Mouse (Mus musculus) midbrain, embryonic 12.5 days (tissue): Measurements from ENCODE around the gene Pmepa1. TPM values are rescaled to one million over a fixed set of nuclear protein-coding genes. Genes with fewer than 3 reads are reported as not detected.

Experiments
- ATAC-seq: fragments of 200-750 bp; cut with Nextera tagmentation; 2 replicates; pipeline ENCODE4 v1.8.0; 2017; ENCODE audit warnings: low read depth, moderate TSS enrichment, moderate library complexity; ENCODE audit not compliant: low FRiP score
- H3K27ac ChIP-seq: fragments of 300-500 bp; sonication (generic); replicated peaks from 2 replicates; pipeline ENCODE4 v1.5.1; 2016; ENCODE audit warnings: mild to moderate bottlenecking
- H3K27me3 ChIP-seq: fragments of 300-500 bp; sonication (generic); 2 replicates; pipeline ENCODE4 v1.6.1; 2016; ENCODE audit warnings: mild to moderate bottlenecking
- H3K36me3 ChIP-seq: fragments of 300-500 bp; sonication (generic); 2 replicates; pipeline ENCODE4 v1.6.1; 2016
- H3K4me1 ChIP-seq: fragments of 300-500 bp; sonication (generic); 2 replicates; pipeline ENCODE4 v1.6.1; 2016
- H3K4me2 ChIP-seq: fragments of 300-500 bp; sonication (generic); replicated peaks from 2 replicates; pipeline ENCODE4 v1.6.1; 2016; ENCODE audit warnings: mild to moderate bottlenecking, moderate library complexity
- H3K4me3 ChIP-seq: fragments of 300-500 bp; sonication (generic); 2 replicates; pipeline ENCODE4 v1.5.1; 2016; ENCODE audit warnings: mild to moderate bottlenecking
- H3K9ac ChIP-seq: fragments of 300-500 bp; sonication (generic); replicated peaks from 2 replicates; pipeline ENCODE4 v1.6.1; 2016; ENCODE audit warnings: mild to moderate bottlenecking, moderate library complexity
- H3K9me3 ChIP-seq: fragments of 300-500 bp; sonication (generic); 2 replicates; pipeline ENCODE4 v1.6.1; 2016; ENCODE audit warnings: mild to moderate bottlenecking
- WGBS: fragments of 180-500 bp; shearing (Covaris S2); methylation state at CpG from one replicate; pipeline ENCODE4 v1.1.7; 2016; 5-methylcytosine and 5-hydroxymethylcytosine counted together
- polyA plus RNA-seq: library from polyadenylated mRNA; unstranded; fragments of >200 nt; fragmentation: Nextera tagmentation; extraction: Ambion mirVana; gene quantifications from 2 replicates; pipeline ENCODE4 v1.2.1, GENCODE M21; 2016

The Pmepa1 gene
- polyA plus RNA-seq, 1 experiment from 2014 or later, result 4.6 TPM

DNA sequence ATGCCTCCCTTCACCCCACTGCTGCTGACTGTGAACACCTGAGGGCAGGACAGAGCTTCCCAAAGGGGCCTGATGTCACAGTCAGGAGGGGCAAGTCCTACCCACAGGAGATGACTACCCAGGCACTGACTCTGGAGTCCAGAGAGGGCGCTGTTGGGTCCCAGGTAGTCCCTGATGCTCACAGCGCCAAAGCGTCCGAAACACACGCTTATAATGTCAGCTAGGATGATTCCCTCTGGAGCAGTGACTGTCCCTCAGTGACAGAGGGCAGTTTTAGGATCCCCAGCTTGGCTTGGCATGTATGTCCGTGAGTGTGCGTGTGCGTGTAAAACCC lies 43.6 kb downstream of the Pmepa1 start:
- Histone ChIP-seq H3K4me1 (peaks cover 42% of the 10 kb centered on the region), H3K9me3 (no peaks in the 10 kb centered on the region), H3K4me3 (no peak overlapping the region), H3K9ac (no peak overlapping the region), H3K36me3 (peaks cover 36% of the 10 kb centered on the region), H3K4me2 (no peak overlapping the region), H3K27me3 (0 out of 2 replicates have a peak, but pooled peaks cover 6% of the 10 kb centered on the region), H3K27ac (no peak overlapping the region)
- WGBS, result 74% methylated on average over 8 of the region's 8 CpGs
- ATAC-seq, result no peak

DNA sequence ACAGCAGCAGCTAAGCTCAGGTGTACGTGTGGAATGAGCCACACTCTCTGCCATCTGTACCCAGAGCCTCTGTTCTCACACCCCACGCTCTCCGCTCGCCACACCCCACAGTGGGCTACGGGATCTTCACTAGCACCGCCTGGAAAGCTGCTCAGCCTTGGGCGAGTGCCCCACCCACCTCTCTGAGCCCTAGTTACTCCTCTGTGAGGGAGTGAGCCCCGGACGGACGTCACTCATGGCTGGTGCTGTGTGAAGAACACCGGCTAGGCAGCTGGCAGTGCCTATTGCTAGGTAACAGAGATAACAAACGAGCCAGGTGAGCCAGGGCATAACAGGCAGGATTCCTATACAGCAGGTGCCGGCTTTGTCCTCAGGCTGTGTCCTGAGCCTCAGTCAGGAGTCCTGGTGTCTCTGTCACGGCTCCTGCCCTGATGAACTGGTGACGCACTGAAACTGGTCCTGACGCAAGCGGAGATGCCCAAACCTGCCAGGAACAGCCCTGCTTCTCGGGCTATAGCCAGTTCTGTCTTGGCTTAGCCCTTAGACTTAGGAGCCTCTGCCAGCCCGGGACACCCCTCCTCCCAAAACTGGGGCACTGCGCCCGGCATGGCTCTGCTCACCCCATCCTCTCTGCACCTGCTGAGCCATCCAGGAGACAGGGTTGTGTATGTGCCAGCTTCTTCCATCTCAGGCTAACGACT lies 44.1 kb downstream of the Pmepa1 start:
- Histone ChIP-seq H3K4me1 (peaks cover 37% of the 10 kb centered on the region), H3K4me3 (no peak overlapping the region), H3K27me3 (0 out of 2 replicates have a peak, but pooled peaks cover 6% of the 10 kb centered on the region), H3K9me3 (no peaks in the 10 kb centered on the region), H3K36me3 (peaks cover 40% of the 10 kb centered on the region), H3K4me2 (no peak overlapping the region), H3K9ac (no peak overlapping the region), H3K27ac (no peak overlapping the region)
- no peak for ATAC-seq
- 84% methylated on average over 22 of the region's 22 CpGs for WGBS

DNA sequence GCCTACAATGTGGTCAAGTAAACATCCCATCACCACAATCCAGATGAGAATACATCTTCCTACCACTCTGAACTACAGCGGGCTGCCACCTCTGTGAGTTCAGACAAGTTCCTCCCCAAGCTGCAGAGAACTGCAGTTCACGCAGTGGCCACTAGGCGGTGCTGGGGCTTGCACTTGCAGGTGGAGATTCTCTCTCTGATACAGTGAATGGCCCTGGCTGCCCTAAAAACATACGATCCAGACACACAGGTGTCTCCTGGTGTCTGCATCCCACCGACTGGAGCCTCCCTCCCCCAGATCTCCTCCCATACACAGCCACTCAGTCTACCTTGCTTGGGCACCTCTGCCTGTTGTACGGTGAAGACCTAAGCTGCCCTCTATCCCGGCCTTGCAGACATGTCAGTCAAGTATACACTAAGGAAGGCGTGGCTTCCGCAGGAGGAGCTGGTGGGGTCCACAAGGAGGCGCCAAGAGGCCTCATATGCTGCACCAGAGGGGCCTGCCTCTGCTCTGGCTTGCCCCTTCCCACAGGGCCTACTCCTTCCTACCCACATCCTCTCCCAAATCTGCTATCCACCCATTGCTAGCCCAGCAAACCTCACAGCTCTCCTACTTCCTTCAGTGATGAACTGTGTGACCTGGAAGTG lies 46.6 kb downstream of the Pmepa1 start:
- 5% methylated on average over 10 of the region's 10 CpGs for WGBS
- no peak overlapping the region for H3K9ac ChIP-seq
- ATAC-seq, result peak; percentile 86

DNA sequence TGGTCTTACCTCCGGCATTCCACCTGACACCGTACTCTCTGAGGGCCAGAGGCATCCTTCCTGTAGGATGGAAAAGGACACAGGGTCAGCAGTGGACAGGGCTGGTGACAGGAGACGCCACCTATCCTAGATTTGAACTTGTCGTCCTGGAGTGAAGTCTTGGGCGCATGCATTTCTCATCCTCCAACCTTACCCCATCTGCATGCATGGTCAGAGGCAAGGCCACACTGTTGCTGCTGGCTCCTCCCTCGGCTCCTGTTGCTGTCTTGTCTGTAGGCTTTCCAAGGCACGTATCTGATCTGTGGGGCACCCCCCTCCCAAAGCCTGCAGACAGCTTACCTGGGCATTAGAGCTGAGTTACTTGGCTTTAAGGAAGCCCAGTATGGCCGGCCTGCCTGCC lies 47.8 kb downstream of the Pmepa1 start:
- H3K36me3 ChIP-seq, result peaks cover 40% of the 10 kb centered on the region
- H3K27me3 ChIP-seq, result 0 out of 2 replicates have a peak, but pooled peaks cover 6% of the 10 kb centered on the region
- H3K4me2 ChIP-seq, result no peak overlapping the region
- peaks cover 2% of the 10 kb centered on the region; the same call in 1 of the 2 replicates for H3K4me1 ChIP-seq
- no peak overlapping the region for H3K4me3 ChIP-seq
- H3K9ac ChIP-seq, result no peak overlapping the region
- no peaks in the 10 kb centered on the region for H3K9me3 ChIP-seq
- H3K27ac ChIP-seq, result no peak overlapping the region
- WGBS, result 91% methylated on average over 8 of the region's 8 CpGs
- ATAC-seq, result no peak

More for the DNA sequence above, 46.6 kb downstream of the Pmepa1 start:
- H3K27ac ChIP-seq, result 0 out of 2 replicates have a peak overlapping the region, but pooled peaks have one; percentile 16
- peaks cover 12% of the 10 kb centered on the region for H3K4me1 ChIP-seq
- H3K36me3 ChIP-seq, result peaks cover 40% of the 10 kb centered on the region
- peak overlapping the region; percentile 30; the same call in 1 of the 2 replicates for H3K4me2 ChIP-seq
- no peak overlapping the region for H3K4me3 ChIP-seq
- H3K9me3 ChIP-seq, result no peaks in the 10 kb centered on the region
- 0 out of 2 replicates have a peak, but pooled peaks cover 6% of the 10 kb centered on the region for H3K27me3 ChIP-seq

DNA sequence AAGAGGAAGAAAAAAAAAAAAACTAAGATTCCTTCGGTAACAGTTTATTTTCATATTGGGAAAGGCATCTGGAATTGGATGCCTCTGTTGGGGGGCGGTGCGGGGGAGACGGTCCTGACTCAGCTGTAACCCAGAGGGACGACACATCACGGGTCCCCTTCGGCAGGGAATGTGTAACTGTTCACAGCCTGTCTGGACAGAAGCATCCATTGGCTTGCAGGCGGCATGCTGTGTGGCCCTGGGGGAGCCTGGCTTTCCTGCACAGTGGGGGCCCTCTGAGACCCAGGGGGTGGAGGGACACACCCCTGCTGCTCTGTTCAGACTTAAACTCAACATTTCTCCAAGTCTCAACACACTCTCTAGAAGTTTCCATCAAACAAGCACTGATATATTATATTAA lies 49.5 kb downstream of the Pmepa1 start:
- 86% methylated on average over 8 of the region's 8 CpGs for WGBS
- peaks cover 28% of the 10 kb centered on the region for H3K36me3 ChIP-seq
- H3K27me3 ChIP-seq, result 0 out of 2 replicates have a peak, but pooled peaks cover 2% of the 10 kb centered on the region

DNA sequence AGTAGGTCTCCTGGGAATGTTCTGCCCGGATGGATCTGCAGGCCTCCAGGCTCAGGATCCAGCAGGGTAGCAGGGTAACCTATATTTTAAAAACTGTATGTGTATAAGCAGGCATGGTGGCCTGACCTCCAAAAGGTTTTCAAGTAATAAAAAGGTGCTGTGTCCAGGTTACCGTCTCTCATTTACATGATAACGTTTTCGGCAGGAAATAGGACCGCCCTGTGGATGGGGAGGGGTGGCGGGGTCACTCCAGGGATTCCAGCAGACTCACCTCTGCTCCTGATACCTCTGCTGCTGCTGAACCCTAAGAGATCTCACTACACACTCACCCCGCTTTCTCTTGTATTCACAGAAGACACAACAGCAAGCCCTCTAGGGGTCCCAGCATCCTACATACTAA lies 50.4 kb downstream of the Pmepa1 start:
- H3K36me3 ChIP-seq, result peaks cover 19% of the 10 kb centered on the region
- H3K4me3 ChIP-seq, result no peak overlapping the region
- no peaks in the 10 kb centered on the region; the same call in 1 of the 2 replicates for H3K4me1 ChIP-seq
- H3K9me3 ChIP-seq, result no peaks in the 10 kb centered on the region
- H3K27ac ChIP-seq, result no peak overlapping the region
- ATAC-seq, result no peak
- no peak overlapping the region for H3K4me2 ChIP-seq
- WGBS, result 81% methylated on average over 7 of the region's 7 CpGs
- no peaks in the 10 kb centered on the region for H3K27me3 ChIP-seq
- no peak overlapping the region for H3K9ac ChIP-seq

More for the DNA sequence above, 49.5 kb downstream of the Pmepa1 start:
- Histone ChIP-seq H3K9me3 (no peaks in the 10 kb centered on the region), H3K4me1 (no peaks in the 10 kb centered on the region; the same call in 1 of the 2 replicates), H3K9ac (no peak overlapping the region), H3K27ac (no peak overlapping the region), H3K4me2 (no peak overlapping the region), H3K4me3 (no peak overlapping the region)
- ATAC-seq, result no peak

DNA sequence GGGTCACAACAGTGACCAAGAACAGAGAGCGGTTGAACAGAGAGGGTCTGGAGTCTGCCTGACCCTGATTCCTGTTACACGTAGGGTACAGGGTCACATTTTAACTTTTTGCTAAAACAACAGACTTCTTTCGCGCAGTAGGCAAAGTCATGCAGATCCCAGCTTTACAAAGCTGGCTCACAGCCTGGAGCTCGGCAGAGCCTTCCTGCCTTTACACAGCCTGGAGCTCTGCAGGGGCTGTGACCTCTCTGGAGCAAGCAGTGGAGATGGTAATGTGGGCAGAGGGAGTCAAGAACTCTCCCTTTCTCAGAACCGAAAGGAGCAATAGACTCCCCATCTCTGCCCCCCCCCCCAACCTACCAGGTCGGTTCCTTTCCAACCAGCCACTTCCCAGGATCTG lies 51.5 kb downstream of the Pmepa1 start:
- no peak overlapping the region for H3K27ac ChIP-seq
- H3K4me1 ChIP-seq, result no peaks in the 10 kb centered on the region
- H3K4me2 ChIP-seq, result no peak overlapping the region
- no peak for ATAC-seq
- no peaks in the 10 kb centered on the region for H3K27me3 ChIP-seq
- no peaks in the 10 kb centered on the region for H3K9me3 ChIP-seq
- H3K36me3 ChIP-seq, result peaks cover 17% of the 10 kb centered on the region
- no peak overlapping the region for H3K9ac ChIP-seq
- H3K4me3 ChIP-seq, result no peak overlapping the region
- 65% methylated on average over 7 of the region's 7 CpGs for WGBS

DNA sequence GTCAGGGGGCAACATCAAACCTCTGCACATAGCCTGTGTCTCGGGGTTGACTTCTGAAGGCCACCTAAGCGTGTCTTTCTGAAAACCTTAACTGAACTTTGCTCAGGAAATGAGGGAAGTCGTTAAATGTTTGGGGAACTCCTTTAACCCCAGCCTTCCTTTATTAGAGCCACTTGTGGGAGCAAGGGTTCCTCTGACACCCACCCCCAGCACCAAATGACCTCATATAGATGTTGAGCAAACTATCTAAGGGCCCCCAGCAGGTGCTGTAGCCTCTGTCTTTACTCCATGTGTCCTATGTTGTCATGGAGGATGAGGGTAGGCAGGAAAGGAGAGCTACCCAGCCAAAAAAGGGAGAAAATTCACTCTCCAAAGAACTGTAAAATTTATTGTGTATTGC lies 52.2 kb downstream of the Pmepa1 start:
- no peaks in the 10 kb centered on the region for H3K9me3 ChIP-seq
- ATAC-seq, result no peak
- 0 out of 2 replicates have a peak, but pooled peaks cover 4% of the 10 kb centered on the region for H3K27me3 ChIP-seq
- H3K27ac ChIP-seq, result no peak overlapping the region
- H3K4me2 ChIP-seq, result no peak overlapping the region
- H3K9ac ChIP-seq, result no peak overlapping the region
- no peak overlapping the region for H3K4me3 ChIP-seq
- WGBS, result 83% methylated on average over 3 of the region's 3 CpGs
- peaks cover 17% of the 10 kb centered on the region for H3K36me3 ChIP-seq
- H3K4me1 ChIP-seq, result no peaks in the 10 kb centered on the region

DNA sequence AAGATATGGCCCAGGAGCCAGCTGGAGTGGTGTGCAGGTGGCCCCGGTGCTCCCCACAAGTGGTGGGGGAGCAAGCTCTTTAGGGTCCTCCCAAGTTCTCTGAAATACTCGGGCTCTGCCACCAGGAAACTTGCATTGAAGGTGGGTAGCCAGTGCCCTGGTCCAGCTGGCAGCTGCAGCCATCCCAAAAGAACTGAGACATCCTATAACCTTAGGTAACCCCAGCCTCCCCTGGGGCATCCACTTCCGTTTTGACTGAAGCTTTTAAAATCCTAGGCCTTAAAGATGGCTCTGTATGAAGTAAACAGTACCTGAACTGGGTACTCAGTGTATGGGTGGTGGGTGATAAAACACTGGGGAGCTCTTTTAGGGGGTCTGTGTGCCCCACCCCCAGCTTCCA lies 52.8 kb downstream of the Pmepa1 start:
- Histone ChIP-seq H3K27me3 (0 out of 2 replicates have a peak, but pooled peaks cover 4% of the 10 kb centered on the region), H3K4me2 (no peak overlapping the region)
- no peak for ATAC-seq

DNA sequence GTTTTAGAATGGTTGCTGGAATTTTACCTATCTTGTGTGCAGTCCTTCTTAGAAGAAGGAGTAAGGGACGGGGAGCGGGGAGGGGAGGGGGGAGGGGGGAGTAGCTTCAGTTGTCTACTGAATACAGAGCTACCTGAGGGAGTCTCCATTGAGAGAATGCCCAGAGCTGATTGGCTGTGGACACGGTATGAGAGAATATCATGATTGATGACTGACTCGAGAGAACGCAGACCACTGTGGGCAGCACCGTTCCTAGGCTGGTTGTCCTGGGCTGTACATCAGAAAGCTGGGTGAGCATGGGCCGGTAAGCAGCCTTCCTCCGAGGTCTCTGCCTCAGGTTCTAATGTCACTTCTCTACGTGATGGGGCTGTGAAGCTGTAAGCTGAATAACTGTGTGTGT lies 55.6 kb downstream of the Pmepa1 start:
- no peak for ATAC-seq
- no peaks in the 10 kb centered on the region for H3K36me3 ChIP-seq
- no peaks in the 10 kb centered on the region for H3K4me1 ChIP-seq
- H3K27me3 ChIP-seq, result 0 out of 2 replicates have a peak, but pooled peaks cover 4% of the 10 kb centered on the region
- no peak overlapping the region for H3K9ac ChIP-seq
- H3K4me3 ChIP-seq, result no peak overlapping the region
- H3K9me3 ChIP-seq, result no peaks in the 10 kb centered on the region
- WGBS, result 95% methylated on average over 9 of the region's 9 CpGs
- no peak overlapping the region for H3K4me2 ChIP-seq
- no peak overlapping the region for H3K27ac ChIP-seq

More for the DNA sequence above, 52.8 kb downstream of the Pmepa1 start:
- Histone ChIP-seq H3K4me3 (no peak overlapping the region), H3K9me3 (no peaks in the 10 kb centered on the region), H3K9ac (no peak overlapping the region), H3K36me3 (peaks cover 11% of the 10 kb centered on the region), H3K27ac (no peak overlapping the region), H3K4me1 (no peaks in the 10 kb centered on the region)
- 88% methylated on average over 3 of the region's 3 CpGs for WGBS

DNA sequence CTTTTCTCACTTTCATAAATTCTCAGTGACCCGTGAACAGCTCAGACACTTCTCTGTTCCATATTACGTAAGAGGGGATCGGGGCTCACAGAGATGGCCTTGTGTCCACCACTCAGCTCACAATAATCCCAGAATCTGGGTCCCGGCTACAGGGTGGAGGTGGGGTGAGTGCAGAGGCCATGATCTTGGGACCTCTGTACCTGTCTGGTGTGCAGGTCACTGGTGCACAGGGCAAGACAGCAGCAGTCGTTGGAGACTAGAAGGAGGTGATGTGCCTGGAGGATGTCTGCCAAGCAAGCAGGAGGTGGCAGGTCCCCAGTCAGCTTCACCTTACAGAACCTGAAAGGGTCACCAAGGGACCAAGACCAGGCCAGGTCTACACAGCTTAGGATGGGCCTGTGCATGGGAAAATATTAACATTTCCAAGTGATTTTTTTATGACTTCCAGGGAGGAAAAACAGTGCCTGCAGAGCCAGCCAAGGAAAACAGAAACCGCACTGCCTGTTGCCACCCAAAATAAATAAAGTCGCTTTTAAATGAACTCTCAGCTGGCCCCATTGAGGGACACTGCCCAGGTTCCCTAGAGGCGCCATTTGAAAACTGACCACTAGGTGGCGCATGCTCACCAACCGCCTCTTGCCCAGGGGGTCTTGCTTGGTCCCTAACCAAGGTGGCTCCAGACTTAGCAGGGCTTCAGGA lies 56.9 kb downstream of the Pmepa1 start:
- Histone ChIP-seq H3K9ac (no peak overlapping the region), H3K27me3 (0 out of 2 replicates have a peak, but pooled peaks cover 4% of the 10 kb centered on the region)
- WGBS, result 51% methylated on average over 10 of the region's 10 CpGs

More for the DNA sequence above, 56.9 kb downstream of the Pmepa1 start:
- H3K9me3 ChIP-seq, result no peaks in the 10 kb centered on the region
- H3K27ac ChIP-seq, result no peak overlapping the region
- H3K4me2 ChIP-seq, result no peak overlapping the region
- no peak overlapping the region for H3K4me3 ChIP-seq
- no peaks in the 10 kb centered on the region for H3K4me1 ChIP-seq
- H3K36me3 ChIP-seq, result no peaks in the 10 kb centered on the region
- peak; percentile 52; the same call in 1 of the 2 replicates for ATAC-seq
